Mouse (Mus musculus) lung, postnatal 0 days (tissue): Measurements from ENCODE around the gene Tbc1d22a. TPM values are rescaled to one million over a fixed set of nuclear protein-coding genes. Genes with fewer than 3 reads are reported as not detected.

Experiments used
- ATAC-seq: fragments of 200-750 bp; cut with Nextera tagmentation; 2 replicates; pipeline ENCODE4 v1.8.0; 2017; ENCODE audit warnings: moderate library complexity
- DNase-seq: peaks from one replicate; pipeline ENCODE4 v3.0.0-alpha.2; 2016; ENCODE audit warnings: low spot score
- H3K27ac ChIP-seq: fragments of 300-500 bp; sonication (generic); 2 replicates; pipeline ENCODE4 v1.5.1; 2014; ENCODE audit warnings: antibody characterized with exemption, mild to moderate bottlenecking, low read length, mixed read lengths
- H3K27me3 ChIP-seq: fragments of 300-500 bp; sonication (generic); replicated peaks from 2 replicates; pipeline ENCODE4 v1.6.1; 2014; ENCODE audit warnings: low read length, mixed read lengths; ENCODE audit not compliant: insufficient read depth
- H3K36me3 ChIP-seq: fragments of 300-500 bp; sonication (generic); 2 replicates; pipeline ENCODE4 v1.6.1; 2014; ENCODE audit warnings: low read length, mixed read lengths; ENCODE audit not compliant: insufficient read depth
- H3K4me1 ChIP-seq: fragments of 300-500 bp; sonication (generic); 2 replicates; pipeline ENCODE4 v1.6.1; 2014; ENCODE audit warnings: antibody characterized with exemption, low read depth, low read length, mixed read lengths; ENCODE audit not compliant: insufficient read depth
- H3K4me2 ChIP-seq: fragments of 300-500 bp; sonication (generic); replicated peaks from 2 replicates; pipeline ENCODE4 v1.6.1; 2014; ENCODE audit warnings: low read depth, mild to moderate bottlenecking, low read length, moderate library complexity, mixed read lengths
- H3K4me3 ChIP-seq: fragments of 300-500 bp; sonication (generic); 2 replicates; pipeline ENCODE4 v1.5.1; 2014; ENCODE audit warnings: low read depth, low read length
- H3K9ac ChIP-seq: fragments of 300-500 bp; sonication (generic); replicated peaks from 2 replicates; pipeline ENCODE4 v1.6.1; 2014; ENCODE audit warnings: low read depth, mild to moderate bottlenecking
- H3K9me3 ChIP-seq: fragments of 300-500 bp; sonication (generic); 2 replicates; pipeline ENCODE4 v1.6.1; 2016; ENCODE audit warnings: low read length, mixed read lengths
- CTCF ChIP-seq: IDR thresholded peaks from 2 replicates; pipeline ENCODE4 v1.5.1; 2016; ENCODE audit warnings: antibody characterized with exemption, mild to moderate bottlenecking
- EP300 ChIP-seq: IDR thresholded peaks from 2 replicates; pipeline ENCODE4 v1.6.1; 2016; ENCODE audit warnings: antibody characterized with exemption, mild to moderate bottlenecking, control low read depth
- WGBS: fragments of 180-500 bp; shearing (Covaris S2); extraction: QIAGEN DNeasy Blood & Tissue Kit; methylation state at CpG from one replicate; pipeline ENCODE4 v1.1.7; 2014; 5-methylcytosine and 5-hydroxymethylcytosine counted together
- polyA plus RNA-seq: library from polyadenylated mRNA; unstranded; fragments of >200 nt; fragmentation: Nextera tagmentation; extraction: Ambion mirVana; gene quantifications from 2 replicates; pipeline ENCODE4 v1.2.1, GENCODE M21; 2015

The Tbc1d22a gene
- 11.8 and 13.1 TPM in 2 replicates for polyA plus RNA-seq

DNA sequence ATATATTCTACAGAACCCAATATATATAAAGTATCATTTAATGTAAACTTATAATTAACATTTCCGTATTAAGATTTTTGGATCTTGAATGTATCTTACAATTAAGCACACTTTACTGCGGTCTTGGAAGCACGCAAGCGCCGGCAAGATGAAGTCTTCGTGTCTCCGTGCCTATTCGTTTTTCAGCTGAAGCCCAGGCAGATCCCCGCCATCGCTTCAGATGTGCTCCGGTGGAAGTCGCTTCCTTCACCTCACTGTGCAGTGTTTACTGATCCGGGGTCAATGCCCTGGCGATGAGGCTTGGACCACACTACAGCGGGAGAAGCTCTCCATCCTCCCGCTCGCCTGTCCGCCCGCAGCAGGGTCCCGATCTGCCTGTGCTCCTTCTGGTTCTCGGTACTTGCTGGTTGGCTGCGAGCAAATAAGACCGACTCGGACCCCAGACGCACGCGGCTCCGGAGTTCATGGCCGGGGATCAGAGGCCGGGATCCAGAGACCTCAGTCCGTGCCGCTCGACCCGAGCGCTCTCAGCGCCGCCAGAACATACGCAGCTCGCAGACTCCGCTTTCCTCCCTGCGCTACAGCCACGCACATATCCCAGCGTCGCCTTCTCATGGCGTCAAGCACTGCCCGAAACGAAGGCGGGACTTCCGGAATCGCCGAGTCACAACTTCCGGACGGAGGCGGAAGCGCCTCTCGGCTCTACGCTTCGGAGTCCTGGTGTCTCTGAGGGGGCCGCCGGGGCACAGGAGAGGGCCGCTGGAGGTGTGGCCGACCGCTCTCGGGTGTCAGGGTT is at the start of gene Tbc1d22a:
Gene Tbc1d22a (plus strand): TSS at position 707 of the 796 bp plus-strand sequence.
- ATAC-seq (peak; percentile 95), DNase-seq (peak; percentile 96)
- peak within 1 kb of the TSS; percentile 88 for H3K9ac ChIP-seq
- under 1% methylated on average over 64 of the region's 64 CpGs for WGBS
- H3K4me3 ChIP-seq, result peak within 1 kb of the TSS; percentile 83
- no peaks in the 10 kb centered on the region for H3K36me3 ChIP-seq
- no peaks in the 10 kb centered on the region for H3K27me3 ChIP-seq
- H3K9me3 ChIP-seq, result no peaks in the 10 kb centered on the region
- TF ChIP-seq CTCF (no peak), EP300 (no peak)
- peak within 1 kb of the TSS; percentile 97 for H3K4me2 ChIP-seq
- peak within 1 kb of the TSS; percentile 93 for H3K27ac ChIP-seq
- peaks cover 11% of the 10 kb centered on the region; the same call in 1 of the 2 replicates for H3K4me1 ChIP-seq

DNA sequence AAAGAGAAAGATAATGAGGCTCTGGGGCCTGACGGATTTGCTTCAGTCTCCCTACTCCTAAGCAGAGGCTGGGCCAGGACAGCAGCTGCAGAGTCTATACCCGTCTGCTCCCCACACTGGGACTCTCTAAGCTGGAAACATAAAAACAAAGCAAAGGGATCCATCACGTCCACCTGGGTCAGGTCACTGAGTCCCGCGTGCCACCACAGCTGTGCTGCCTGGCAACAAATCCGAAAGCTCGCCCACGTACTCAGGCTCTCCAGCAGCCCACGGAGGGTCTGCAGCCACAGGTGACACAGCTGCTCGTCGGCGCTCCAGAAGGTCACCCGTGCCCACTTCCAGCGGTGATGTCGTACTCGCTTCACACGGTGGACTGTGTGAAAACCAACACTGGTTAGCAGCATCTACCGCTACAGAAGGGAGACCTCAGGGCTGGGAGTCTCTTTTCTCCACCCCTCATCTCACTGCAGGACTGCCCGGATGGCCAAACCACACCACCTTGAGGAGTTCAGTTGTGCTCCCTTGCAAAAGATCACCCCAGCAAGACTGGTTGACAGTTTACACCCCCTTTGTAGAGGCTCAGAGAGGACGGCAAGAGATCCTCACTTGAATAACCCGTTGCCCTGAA is 49.4 kb upstream of the Tbc1d22a start:
- no peak overlapping the region for H3K9ac ChIP-seq
- whole genome bisulfite sequencing, result 70% methylated on average over 21 of the region's 21 CpGs
- no peaks in the 10 kb centered on the region for H3K9me3 ChIP-seq
- DNase-seq (no peak), ATAC-seq (no peak)
- no peak overlapping the region for H3K27ac ChIP-seq
- no peaks in the 10 kb centered on the region for H3K36me3 ChIP-seq
- H3K4me3 ChIP-seq, result no peak overlapping the region
- H3K27me3 ChIP-seq, result no peaks in the 10 kb centered on the region
- TF ChIP-seq EP300, result no peak
- TF ChIP-seq CTCF, result no peak
- H3K4me1 ChIP-seq, result peaks cover 8% of the 10 kb centered on the region; the same call in 1 of the 2 replicates
- no peak overlapping the region for H3K4me2 ChIP-seq

DNA sequence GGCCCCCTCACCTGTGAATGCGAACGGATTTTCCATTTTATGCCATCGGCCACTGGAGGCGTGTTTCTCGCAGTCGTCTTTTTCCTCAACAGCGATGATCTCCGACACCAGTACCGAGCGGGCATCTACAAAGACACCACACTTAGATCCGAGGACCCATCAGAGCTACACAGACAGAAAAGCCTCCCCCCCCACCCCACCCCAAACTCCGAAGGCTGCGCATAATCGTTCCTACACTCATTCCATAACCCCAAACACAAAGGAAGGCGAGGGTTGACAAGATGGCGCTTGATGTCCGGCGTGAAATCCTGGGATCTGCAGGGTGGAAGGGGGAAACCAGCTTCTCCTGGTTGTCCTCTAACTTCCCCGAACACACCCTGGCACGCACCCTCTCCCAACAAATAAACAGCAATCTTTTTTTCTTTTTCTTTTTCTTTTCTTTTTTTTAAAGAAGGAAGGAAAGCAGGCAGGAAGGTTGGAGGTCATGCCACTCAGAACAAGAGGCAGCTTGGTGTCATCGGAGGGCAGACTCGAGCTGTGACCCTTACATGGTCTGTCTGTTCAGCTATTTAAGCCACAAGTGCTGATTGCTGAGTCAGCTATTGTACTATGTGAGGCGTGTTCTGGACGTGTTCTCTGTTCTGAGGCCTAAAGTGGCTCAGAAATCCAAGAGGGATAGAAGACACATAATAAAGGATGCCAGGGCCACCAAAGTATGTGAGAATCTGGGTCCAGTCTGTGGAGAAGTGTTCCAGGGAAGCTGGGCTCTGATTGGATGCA is 48.3 kb upstream of the Tbc1d22a start:
- Histone ChIP-seq H3K27me3 (no peaks in the 10 kb centered on the region), H3K4me3 (no peak overlapping the region), H3K4me2 (no peak overlapping the region), H3K4me1 (peaks cover 11% of the 10 kb centered on the region; the same call in 1 of the 2 replicates), H3K9me3 (no peaks in the 10 kb centered on the region), H3K36me3 (no peaks in the 10 kb centered on the region), H3K27ac (no peak overlapping the region), H3K9ac (no peak overlapping the region)
- 84% methylated on average over 24 of the region's 24 CpGs for WGBS
- TF ChIP-seq CTCF (no peak), EP300 (no peak)
- DNase-seq (no peak), ATAC-seq (no peak)

DNA sequence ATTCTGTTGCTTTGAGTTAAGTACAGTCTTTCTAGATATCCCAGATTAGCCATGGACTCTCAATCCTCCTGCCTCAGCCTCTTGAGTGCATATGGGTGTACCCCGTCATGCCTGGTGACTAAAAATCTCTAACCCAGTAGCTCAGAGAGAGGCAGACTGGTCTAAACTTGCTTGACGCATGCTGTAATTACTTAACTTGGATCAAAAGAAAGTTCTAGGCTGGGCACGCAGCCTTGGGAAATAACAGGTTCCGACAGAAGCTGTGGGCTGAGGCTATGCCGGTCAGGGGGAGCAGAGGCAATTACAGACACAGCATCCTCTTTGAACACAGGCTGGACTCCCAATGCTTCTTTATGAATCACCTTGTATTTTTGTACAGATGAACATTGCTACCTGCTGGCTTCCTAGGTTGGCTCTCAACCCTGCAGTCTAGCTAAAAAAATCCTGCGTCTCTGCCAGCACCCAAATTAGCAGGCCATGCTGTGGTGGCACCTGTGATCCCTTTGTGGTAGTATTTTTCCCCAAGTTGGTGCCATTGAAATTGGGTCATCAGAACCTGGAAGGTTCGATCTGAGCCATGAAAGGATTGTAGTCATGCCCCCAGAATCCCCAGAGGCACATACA is 47.1 kb upstream of the Tbc1d22a start:
- 92% methylated on average over 7 of the region's 7 CpGs for whole genome bisulfite sequencing
- H3K36me3 ChIP-seq, result no peaks in the 10 kb centered on the region
- no peaks in the 10 kb centered on the region for H3K27me3 ChIP-seq
- TF ChIP-seq CTCF, result no peak
- TF ChIP-seq EP300, result no peak
- no peak overlapping the region for H3K9ac ChIP-seq
- ATAC-seq (no peak), DNase-seq (no peak)
- peaks cover 11% of the 10 kb centered on the region; the same call in 1 of the 2 replicates for H3K4me1 ChIP-seq
- no peak overlapping the region for H3K4me3 ChIP-seq
- no peaks in the 10 kb centered on the region for H3K9me3 ChIP-seq
- no peak overlapping the region for H3K27ac ChIP-seq
- H3K4me2 ChIP-seq, result no peak overlapping the region

DNA sequence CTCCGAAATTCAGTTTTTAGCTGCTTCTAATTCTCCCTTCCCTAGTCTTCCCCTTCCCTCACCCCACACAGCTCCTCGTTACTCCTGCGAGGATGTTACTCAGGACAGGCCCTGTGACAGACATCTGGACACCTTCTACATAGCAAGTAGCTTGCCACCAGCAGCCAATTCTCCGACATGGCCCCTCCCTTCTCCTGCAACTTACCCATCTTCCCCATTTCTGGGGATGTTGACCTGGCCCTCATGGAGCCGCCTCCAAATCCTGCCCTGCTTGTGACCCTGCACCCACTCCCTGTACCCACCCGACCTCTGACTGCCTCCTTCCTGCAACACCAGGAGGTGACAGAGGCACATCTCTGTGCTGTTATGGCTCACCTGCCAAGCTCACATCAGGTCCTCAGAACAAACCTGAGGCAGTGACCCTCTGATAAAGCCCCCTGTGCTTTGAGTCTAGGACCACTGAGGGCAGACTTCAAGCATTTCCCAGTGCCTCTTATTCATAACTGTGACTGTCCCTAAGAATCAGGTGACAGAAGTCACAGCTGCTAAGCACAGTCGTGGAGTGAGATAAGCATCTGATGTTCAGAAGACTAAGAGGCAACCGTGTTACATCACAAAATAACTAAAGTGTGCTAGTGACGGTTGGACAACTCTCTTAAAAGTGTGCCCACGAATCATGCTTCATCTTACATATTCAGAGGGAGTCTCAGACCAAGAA is 46.3 kb upstream of the Tbc1d22a start:
- 58% methylated on average over 10 of the region's 10 CpGs for WGBS
- ATAC-seq (0 out of 2 replicates have a peak, but pooled peaks have one; percentile 1), DNase-seq (no peak)
- peak overlapping the region; percentile 49 for H3K27ac ChIP-seq
- peaks cover 12% of the 10 kb centered on the region; the same call in 1 of the 2 replicates for H3K4me1 ChIP-seq
- H3K27me3 ChIP-seq, result no peaks in the 10 kb centered on the region
- H3K4me3 ChIP-seq, result no peak overlapping the region
- no peak overlapping the region for H3K4me2 ChIP-seq
- no peaks in the 10 kb centered on the region for H3K9me3 ChIP-seq
- TF ChIP-seq CTCF (no peak), EP300 (no peak)
- no peaks in the 10 kb centered on the region for H3K36me3 ChIP-seq
- no peak overlapping the region for H3K9ac ChIP-seq
